8 mouse cellular contexts compared by ENCODE assay signal in the genomic region with DNA sequence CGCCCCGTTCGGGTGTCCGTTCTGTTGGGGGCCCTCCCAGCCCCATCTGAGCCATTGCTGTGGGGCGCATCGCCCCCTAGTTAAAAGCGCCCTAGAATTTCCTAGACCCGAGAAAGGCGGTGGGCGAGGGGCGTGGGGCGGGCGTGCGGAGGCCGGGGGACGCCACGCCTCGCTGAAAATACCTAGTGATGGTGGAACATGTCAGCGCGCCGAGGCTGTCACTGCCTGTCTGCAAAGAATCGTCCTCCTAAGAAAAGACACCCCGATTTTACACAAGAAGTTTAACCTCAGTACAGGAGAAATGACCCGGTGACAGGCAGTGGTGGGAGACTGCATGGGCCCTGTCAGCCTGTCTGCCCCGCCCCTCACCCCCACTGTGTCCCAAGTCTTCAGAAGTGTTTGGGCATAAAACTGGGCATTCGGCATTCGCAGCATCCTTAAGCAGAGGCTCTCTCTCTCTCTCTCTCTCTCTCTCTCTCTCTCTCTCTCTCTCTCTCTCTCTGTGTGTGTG. TPM values are rescaled to one million over a fixed set of nuclear protein-coding genes. Genes with fewer than 3 reads are reported as not detected.
DNase-seq lines count a peak whose midpoint lies in the region; ATAC-seq and TF ChIP-seq lines count a peak whose summit lies in the region.

No protein-coding gene starts in this region.

- H3K4me1 ChIP-seq in heart, embryonic 11.5 days (ENCODE audit: control insufficient read depth, insufficient read depth, low read length) = peaks cover 21% of the 10 kb centered on the region
- H3K4me1 ChIP-seq in E14TG2a.4 (replicated peaks; ENCODE audit: low read depth, low read length) = peaks cover 18% of the 10 kb centered on the region
- peaks cover 8% of the 10 kb centered on the region for H3K4me1 ChIP-seq in embryonic facial prominence, embryonic 12.5 days
- peaks cover 15% of the 10 kb centered on the region for H3K4me1 ChIP-seq in midbrain, embryonic 13.5 days (replicated peaks)

- no peak for DNase-seq in heart, postnatal 4 days
- DNase-seq in kidney, adult 18-20 months = peak; percentile 41
- no peak for DNase-seq in gastrocnemius, postnatal 4 days (ENCODE audit: low spot score in 2 of 2)
- no peak for DNase-seq in gastrocnemius, postnatal 14 days

- no peak overlapping the region for H3K27ac ChIP-seq in heart, embryonic 11.5 days (ENCODE audit: low read depth, low read length)
- no peak overlapping the region for H3K27ac ChIP-seq in embryonic facial prominence, embryonic 12.5 days
- H3K27ac ChIP-seq in midbrain, embryonic 13.5 days = no peak overlapping the region

- intact Hi-C loops in gastrocnemius, postnatal 14 days (cut with DNase I; ENCODE audit: low total_unique reads) = loop anchor here (5.0 kb wide), 1 partner anchor 98 kb away; no protein-coding TSS in a partner anchor

- H3K9ac ChIP-seq in heart, embryonic 11.5 days (ENCODE audit: low read depth, low read length) = peak overlapping the region; percentile 84
- peak overlapping the region; percentile 52 for H3K9ac ChIP-seq in embryonic facial prominence, embryonic 12.5 days
- peak overlapping the region; percentile 86 for H3K9ac ChIP-seq in midbrain, embryonic 13.5 days (replicated peaks)

- 3% methylated on average over 27 of the region's 27 CpGs for WGBS in heart, embryonic 11.5 days (ENCODE audit: insufficient replicate concordance)
- WGBS in embryonic facial prominence, embryonic 12.5 days = 4% methylated on average over 27 of the region's 27 CpGs
- WGBS in midbrain, embryonic 13.5 days = 1% methylated on average over 27 of the region's 27 CpGs

- H3K27me3 ChIP-seq in heart, embryonic 11.5 days (ENCODE audit: control insufficient read depth, insufficient read depth, low read length) = peaks cover 30% of the 10 kb centered on the region
- peaks cover 90% of the 10 kb centered on the region for H3K27me3 ChIP-seq in E14TG2a.4 (ENCODE audit: insufficient read depth, low read length)
- H3K27me3 ChIP-seq in embryonic facial prominence, embryonic 12.5 days = peaks cover 70% of the 10 kb centered on the region
- peaks cover 51% of the 10 kb centered on the region for H3K27me3 ChIP-seq in midbrain, embryonic 13.5 days

- peak overlapping the region; percentile 98 for H3K4me2 ChIP-seq in heart, embryonic 11.5 days
- peak overlapping the region; percentile 82 for H3K4me2 ChIP-seq in embryonic facial prominence, embryonic 12.5 days (replicated peaks)
- peak overlapping the region; percentile 99 for H3K4me2 ChIP-seq in midbrain, embryonic 13.5 days (replicated peaks)

- no peaks in the 10 kb centered on the region for H3K9me3 ChIP-seq in heart, embryonic 11.5 days (replicated peaks; ENCODE audit: control insufficient read depth, low read length)
- no peaks in the 10 kb centered on the region for H3K9me3 ChIP-seq in E14TG2a.4 (ENCODE audit: low read length)
- H3K9me3 ChIP-seq in embryonic facial prominence, embryonic 12.5 days = no peaks in the 10 kb centered on the region
- H3K9me3 ChIP-seq in midbrain, embryonic 13.5 days = no peaks in the 10 kb centered on the region

- H3K4me3 ChIP-seq in heart, embryonic 11.5 days (ENCODE audit: low read depth, low read length) = peak overlapping the region; percentile 81
- peak overlapping the region; percentile 86 for H3K4me3 ChIP-seq in E14TG2a.4 (replicated peaks; ENCODE audit: low read length)
- H3K4me3 ChIP-seq in embryonic facial prominence, embryonic 12.5 days = peak overlapping the region; percentile 59
- peak overlapping the region; percentile 80 for H3K4me3 ChIP-seq in midbrain, embryonic 13.5 days (replicated peaks)

- no peak for TF ChIP-seq CTCF in E14TG2a.4 (conservative IDR thresholded peaks at IDR 0.05; ENCODE audit: low read length)

- ATAC-seq in heart, embryonic 11.5 days (replicated peaks; ENCODE audit: insufficient number of reproducible peaks, low FRiP score, low TSS enrichment) = no peak
- no peak for ATAC-seq in embryonic facial prominence, embryonic 12.5 days (ENCODE audit: insufficient number of reproducible peaks, insufficient read depth, low FRiP score, low TSS enrichment)
- ATAC-seq in midbrain, embryonic 13.5 days = peak; percentile 32

- no peaks in the 10 kb centered on the region for H3K36me3 ChIP-seq in heart, embryonic 11.5 days (ENCODE audit: control insufficient read depth, insufficient read depth, low read length)
- no peaks in the 10 kb centered on the region for H3K36me3 ChIP-seq in E14TG2a.4 (ENCODE audit: insufficient read depth, low read length)
- no peaks in the 10 kb centered on the region for H3K36me3 ChIP-seq in embryonic facial prominence, embryonic 12.5 days
- H3K36me3 ChIP-seq in midbrain, embryonic 13.5 days = no peaks in the 10 kb centered on the region

RNA-seq across cellular contexts. Expression of gene Neurl1b, which starts 0.8 kb away (rescaled TPM):
- polyA plus RNA-seq in heart, embryonic 11.5 days (2014; fragmentation: Nextera tagmentation; extraction: Ambion mirVana) = 2.0 and 3.0 TPM in 2 replicates
- total RNA-seq in heart, postnatal 4 days (2021) = 10 to 100 TPM; 81.4 to 87.9 TPM
- polyA plus RNA-seq in embryonic facial prominence, embryonic 12.5 days (2016; fragmentation: Nextera tagmentation; extraction: Ambion mirVana) = 0.45 and 0.46 TPM in 2 replicates
- 0.75 and 0.82 TPM in 2 replicates for polyA plus RNA-seq in midbrain, embryonic 13.5 days (2015; fragmentation: Nextera tagmentation; extraction: Ambion mirVana)
- total RNA-seq in gastrocnemius, postnatal 4 days (2021) = 10 to 100 TPM; 16.8 to 17.2 TPM
- total RNA-seq in gastrocnemius, postnatal 14 days (2021) = 1 to 10 TPM; 8.4 TPM

Comparison
In these comparisons a context has a peak if more than half of its experiments do, and no peak if none do; other contexts are left out.
1. RNA of gene Neurl1b, which starts 0.8 kb away (total RNA-seq): 81.4 to 87.9 TPM in heart, postnatal 4 days; 16.8 to 17.2 TPM in gastrocnemius, postnatal 4 days and 8.4 TPM in gastrocnemius, postnatal 14 days; every median in the first group is over 4 times any median in the second.
2. Peak in every context shown above with its lines, with median percentiles within 50 percentile points of each other: H3K4me2 ChIP-seq, H3K4me3 ChIP-seq and H3K9ac ChIP-seq.